Mouse (Mus musculus): ENCODE results near the gene Klhdc3. TPM values are rescaled to one million over a fixed set of nuclear protein-coding genes. Genes with fewer than 3 reads are reported as not detected.

The Klhdc3 gene
- total RNA-seq, 2 experiments from 2014 or later, result 200 to 204 TPM

GRCm38 (mm10) chr17:46703971-46704886 is 23.5 kb upstream of the Klhdc3 start:
- DNase-seq (ENCODE audit: low spot score in 2 of 2), result no peak
- intact Hi-C loops (cut with DNase I), result no loop called here

- no peak for DNase-seq (ENCODE audit: low spot score in 2 of 2)
- intact Hi-C loops (cut with DNase I), result no loop called here
Observed at GRCm38 (mm10) chr17:46702506-46702905, 21.8 kb upstream of the Klhdc3 start.

- no peak for DNase-seq (ENCODE audit: low spot score in 2 of 2)
- intact Hi-C loops (cut with DNase I), result no loop called here
Observed at GRCm38 (mm10) chr17:46702100-46702499, 21.4 kb upstream of the Klhdc3 start.

- intact Hi-C loops (cut with DNase I), result no loop called here
- DNase-seq (ENCODE audit: low spot score in 2 of 2), result no peak
Observed at GRCm38 (mm10) chr17:46701489-46701888, 20.8 kb upstream of the Klhdc3 start.

- intact Hi-C loops (cut with DNase I), result no loop called here
- no peak for DNase-seq (ENCODE audit: low spot score in 2 of 2)
Observed at GRCm38 (mm10) chr17:46699912-46700311, 19.2 kb upstream of the Klhdc3 start.

- no peak for DNase-seq (ENCODE audit: low spot score in 2 of 2)
- intact Hi-C loops (cut with DNase I), result no loop called here
Observed at GRCm38 (mm10) chr17:46699245-46699644, 18.5 kb upstream of the Klhdc3 start.

- intact Hi-C loops (cut with DNase I), result no loop called here
- no peak for DNase-seq (ENCODE audit: low spot score in 2 of 2)
Observed at GRCm38 (mm10) chr17:46698515-46698914, 17.8 kb upstream of the Klhdc3 start.

GRCm38 (mm10) chr17:46694517-46695063 is 13.9 kb upstream of the Klhdc3 start:
- DNase-seq (ENCODE audit: low spot score in 2 of 2), result no peak
- intact Hi-C loops (cut with DNase I), result no loop called here

GRCm38 (mm10) chr17:46691390-46691789 is 10.7 kb upstream of the Klhdc3 start:
- DNase-seq (ENCODE audit: low spot score in 2 of 2), result no peak
- intact Hi-C loops (cut with DNase I), result no loop called here

GRCm38 (mm10) chr17:46690665-46691064 is 10.0 kb upstream of the Klhdc3 start:
- DNase-seq (ENCODE audit: low spot score in 2 of 2), result no peak
- intact Hi-C loops (cut with DNase I), result no loop called here

- intact Hi-C loops (cut with DNase I), result no loop called here
Observed at GRCm38 (mm10) chr17:46685913-46686312, 5.2 kb upstream of the Klhdc3 start.

GRCm38 (mm10) chr17:46682654-46683389 is 2.1 kb upstream of the Klhdc3 start:
- DNase-seq (ENCODE audit: low spot score in 2 of 2), result no peak
- intact Hi-C loops (cut with DNase I), result no loop called here

More at GRCm38 (mm10) chr17:46685913-46686312, 5.2 kb upstream of the Klhdc3 start:
- DNase-seq (ENCODE audit: low spot score in 2 of 2), result no peak

- DNase-seq (ENCODE audit: low spot score in 2 of 2), result no peak
- intact Hi-C loops (cut with DNase I), result no loop called here
Observed at GRCm38 (mm10) chr17:46681466-46682118, 878 bp upstream of the Klhdc3 start.

- intact Hi-C loops (cut with DNase I), result no loop called here
- DNase-seq (ENCODE audit: low spot score in 2 of 2), result peak; percentile 45 to 52
Observed at GRCm38 (mm10) chr17:46679843-46680759, 613 bp downstream of the Klhdc3 start.

GRCm38 (mm10) chr17:46678911-46679310 is 1.8 kb downstream of the Klhdc3 start:
- intact Hi-C loops (cut with DNase I), result no loop called here
- no peak for DNase-seq (ENCODE audit: low spot score in 2 of 2)

- DNase-seq (ENCODE audit: low spot score in 2 of 2), result no peak
- intact Hi-C loops (cut with DNase I), result no loop called here
Observed at GRCm38 (mm10) chr17:46678416-46678815, 2.3 kb downstream of the Klhdc3 start, which contains the start of gene Mea1. Gene Mea1, plus strand, starts transcription at chr17:46678793.

- no peak for DNase-seq (ENCODE audit: low spot score in 2 of 2)
- intact Hi-C loops (cut with DNase I), result no loop called here
Observed at GRCm38 (mm10) chr17:46674530-46675283, 6.0 kb downstream of the Klhdc3 start.
